Mouse (Mus musculus): Measurements from ENCODE around the gene Adarb1.

DNA sequence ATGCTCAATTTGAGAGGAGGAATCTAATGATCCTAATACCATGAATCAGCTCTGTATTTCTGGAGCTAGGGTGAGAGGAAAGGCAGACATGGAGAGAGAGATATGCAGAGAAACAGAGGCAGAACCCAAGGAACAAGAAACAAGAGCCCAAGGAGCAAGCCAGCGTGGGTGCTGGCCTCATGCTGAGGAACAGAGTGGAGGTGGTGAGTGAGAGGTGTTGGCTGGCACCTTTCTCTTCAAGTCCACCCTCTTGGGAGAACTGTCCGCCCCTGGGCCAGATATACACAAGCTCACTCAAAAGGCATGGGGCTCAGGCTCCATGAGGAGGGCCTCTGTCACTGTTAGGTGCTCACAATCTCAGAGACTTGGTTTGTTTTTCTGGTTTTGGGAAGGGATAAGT, 52.9 kb downstream of the Adarb1 start:
- no peak for TF ChIP-seq CTCF (IDR thresholded peaks at IDR 0.05; ENCODE audit: borderline replicate concordance, insufficient read depth, low read depth, low read length)
- no peak for TF ChIP-seq POLR2A (IDR thresholded peaks at IDR 0.05; ENCODE audit: borderline replicate concordance, insufficient read depth, low read length)
